Mouse (Mus musculus): ENCODE data around the gene Cul1. TPM values are rescaled to one million over a fixed set of nuclear protein-coding genes. Genes with fewer than 3 reads are reported as not detected.

The Cul1 gene
- total RNA-seq, 2 experiments from 2014 or later: 111 to 116 TPM

Other genes with a start within 250 kb of the Cul1 start
- gene Ezh2, start 141.9 kb downstream of the Cul1 start, total RNA-seq (2021): 10 to 100 TPM; 12.1 to 12.9 TPM

Measured in left cerebral cortex, adult 18-20 months (tissue).